Mouse (Mus musculus): ENCODE results near the gene Gla.
A peak's percentile ranks its signal among the peaks of the same experiment; 100 is the strongest.
"Not testable (repeated sequence)": the region's sequence is repeated elsewhere in the genome, so short reads cannot be mapped to it uniquely, and the experiment has no call there.

Gene Gla

DNA sequence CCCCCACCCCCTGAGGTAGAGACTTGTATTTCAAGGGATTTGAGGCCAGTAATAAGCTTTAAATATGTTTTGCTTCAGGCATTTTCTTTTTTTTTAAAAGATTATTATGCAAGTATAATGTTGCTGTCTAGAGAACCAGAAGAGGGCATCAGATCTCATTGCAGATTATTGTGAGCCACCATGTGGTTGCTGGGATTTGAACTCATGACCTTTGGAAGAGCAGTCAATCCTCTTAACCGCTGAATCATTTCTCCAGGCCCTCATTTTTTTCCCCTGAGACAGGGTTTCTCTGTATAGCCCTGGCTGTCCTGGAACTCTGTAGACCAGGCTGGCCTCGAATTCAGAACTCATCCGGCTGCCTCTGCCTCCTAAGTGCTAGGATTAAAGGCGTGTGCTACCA lies 12.7 kb downstream of the Gla start:
- DNase-seq: no peak

DNA sequence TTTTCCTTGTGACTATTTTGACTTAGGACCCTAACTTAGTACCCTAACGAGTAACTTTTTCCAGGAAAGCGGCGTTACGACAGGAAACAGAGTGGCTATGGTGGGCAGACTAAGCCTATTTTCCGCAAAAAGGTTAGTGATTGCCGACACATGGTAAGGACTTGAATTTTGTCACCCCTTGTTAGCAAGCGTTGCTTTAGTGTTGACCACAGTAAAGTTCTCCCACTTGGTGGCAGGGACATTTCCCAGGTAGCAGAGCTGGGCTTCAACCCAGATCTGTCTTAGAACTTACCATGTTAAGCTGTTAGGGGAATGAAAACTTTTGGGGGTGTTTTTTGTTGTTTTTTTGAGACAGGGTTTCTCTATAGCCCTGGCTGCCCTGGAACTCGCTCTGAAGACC lies 14.5 kb downstream of the Gla start:
- no peak for DNase-seq

DNA sequence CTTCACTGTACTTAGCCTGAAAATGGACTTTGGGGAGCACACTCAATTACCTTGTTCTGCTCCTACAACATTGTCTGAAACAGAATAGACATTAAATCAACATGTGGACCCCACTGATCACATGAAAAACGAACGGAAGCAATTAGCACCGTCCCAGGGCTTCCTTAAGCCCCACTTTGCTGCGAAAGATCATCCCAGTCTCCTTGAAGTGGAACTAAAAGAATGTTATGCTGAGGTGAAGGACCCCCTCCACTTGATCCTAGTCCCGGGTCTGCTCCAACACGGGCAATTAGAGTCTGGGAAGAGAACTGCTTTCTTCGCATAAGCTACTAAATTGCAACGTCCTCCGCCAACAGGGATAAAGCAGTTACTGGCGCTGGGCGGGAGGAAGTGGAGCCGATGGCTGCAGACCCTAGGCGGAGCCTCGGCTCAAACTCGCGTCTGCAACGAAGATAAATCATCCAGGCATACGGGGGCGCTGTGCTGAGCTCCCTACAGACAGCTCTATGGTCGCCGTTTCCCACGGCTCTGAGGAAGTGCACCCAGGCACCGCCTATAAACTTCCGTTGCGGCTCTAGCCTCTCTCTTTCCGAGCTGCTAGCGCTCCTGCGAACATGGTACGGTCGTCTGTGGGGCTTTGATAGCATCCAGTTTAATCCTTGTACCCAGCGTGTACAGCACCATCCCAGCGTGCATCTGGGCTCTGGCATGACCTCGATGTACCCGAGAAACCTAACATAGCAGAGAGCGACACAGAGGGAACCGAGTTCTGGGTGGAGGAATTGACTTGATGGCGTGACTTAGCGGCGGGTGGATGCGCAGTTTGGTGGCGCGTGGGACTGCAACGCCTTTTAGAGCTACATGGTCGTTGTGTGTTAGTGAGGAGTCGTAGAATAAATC lies 15.6 kb downstream of the Gla start, which contains the start of gene Rpl36a:
TSS of gene Rpl36a (plus strand) at position 552 of the 900 bp plus-strand sequence.
- DNase-seq: peak; percentile 99

DNA sequence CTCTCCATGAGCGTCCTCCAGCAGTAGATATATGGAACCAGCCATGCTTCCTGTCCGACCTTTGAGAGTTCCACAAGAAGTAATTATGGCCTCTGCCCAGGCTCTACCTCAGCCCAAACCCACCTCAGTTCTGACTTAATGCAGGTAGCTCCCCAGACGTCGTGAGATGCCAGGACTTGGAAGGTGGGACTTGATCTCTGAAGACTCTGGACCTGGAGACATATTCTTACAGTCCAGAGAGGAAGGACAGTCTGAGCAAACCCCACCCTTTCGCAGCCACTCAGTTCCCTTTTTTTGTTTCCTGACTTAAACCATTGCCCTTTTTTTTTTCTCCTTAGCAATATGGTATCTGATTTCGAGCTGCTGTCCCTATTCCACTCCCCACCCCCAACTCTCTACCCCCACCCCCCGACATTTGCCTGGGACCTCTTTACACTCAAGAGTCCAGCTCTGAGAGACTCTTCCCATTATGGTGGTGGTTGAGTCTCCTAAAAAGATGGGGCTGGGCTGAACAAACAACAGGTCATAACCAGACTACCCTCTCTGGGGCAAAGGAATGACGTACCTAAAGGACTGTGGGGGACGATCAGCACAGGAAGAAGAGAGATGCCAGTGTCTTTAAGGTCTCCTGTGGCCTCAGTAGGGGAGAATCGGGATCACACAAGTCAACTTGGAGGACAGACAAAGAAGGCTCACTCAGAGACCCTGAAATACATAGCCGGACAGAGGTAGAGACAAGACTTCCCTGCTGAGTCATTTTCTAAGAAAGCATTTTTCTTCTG lies 17.8 kb downstream of the Gla start, which contains the start of gene Btk:
TSS of gene Btk (minus strand) at position 683 of the 782 bp plus-strand sequence.
- peak; percentile 90 for DNase-seq

DNA sequence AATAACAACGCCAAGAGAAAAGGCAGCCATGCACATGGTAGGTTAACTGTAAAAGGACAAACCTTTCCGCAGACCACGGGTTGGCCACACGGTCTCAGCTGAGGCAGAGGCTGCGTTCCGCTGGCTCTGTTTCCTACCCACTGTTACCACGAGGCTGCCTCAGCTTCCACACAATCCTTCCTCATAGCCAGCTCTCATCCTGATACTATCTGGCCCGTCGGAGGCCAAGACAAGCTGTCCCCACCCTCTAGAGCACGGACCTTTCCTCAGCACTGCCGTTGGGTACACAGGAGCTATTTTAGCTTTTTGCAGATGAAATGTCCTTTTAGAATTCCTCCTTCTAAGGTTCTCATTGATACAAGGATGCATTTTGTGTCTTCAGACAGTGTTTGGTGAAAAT lies 18.7 kb downstream of the Gla start:
- DNase-seq: no peak

DNA sequence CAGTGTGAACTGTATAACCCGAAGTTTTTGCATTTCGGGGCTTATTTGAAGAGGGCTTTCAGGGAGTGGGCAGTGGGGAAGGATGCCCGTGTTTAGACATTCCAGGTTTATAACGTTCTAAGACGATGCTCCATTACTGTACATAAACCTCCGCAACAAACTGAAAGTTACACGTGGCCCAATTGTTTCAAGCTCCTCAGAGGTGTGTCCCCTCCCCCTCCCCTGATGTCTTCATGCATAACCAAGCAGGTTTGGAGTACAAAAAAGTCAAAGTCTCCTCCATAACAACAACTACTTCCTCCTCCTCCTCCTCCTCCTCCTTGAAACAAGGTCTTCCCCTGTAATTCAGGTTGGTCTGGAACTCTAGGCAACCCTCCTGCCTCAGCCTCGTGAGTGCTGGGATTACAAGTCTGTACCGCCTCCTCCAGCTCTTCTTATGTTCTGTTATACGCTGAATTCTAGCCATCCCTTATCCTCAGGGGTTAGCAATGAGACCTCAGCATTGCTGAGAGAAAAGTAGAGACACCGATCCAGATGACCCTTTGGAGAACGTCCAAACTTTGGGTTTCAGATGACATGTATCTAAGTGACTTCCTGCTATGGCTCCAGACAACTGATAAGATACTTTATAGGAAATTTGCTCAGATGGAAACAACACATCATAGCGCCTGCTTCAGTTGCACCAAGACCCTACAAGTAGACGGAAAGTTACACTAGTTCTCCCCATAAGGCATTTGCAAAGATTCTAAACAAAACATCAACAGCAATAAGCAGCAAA lies 20.2 kb downstream of the Gla start:
- no peak for DNase-seq

DNA sequence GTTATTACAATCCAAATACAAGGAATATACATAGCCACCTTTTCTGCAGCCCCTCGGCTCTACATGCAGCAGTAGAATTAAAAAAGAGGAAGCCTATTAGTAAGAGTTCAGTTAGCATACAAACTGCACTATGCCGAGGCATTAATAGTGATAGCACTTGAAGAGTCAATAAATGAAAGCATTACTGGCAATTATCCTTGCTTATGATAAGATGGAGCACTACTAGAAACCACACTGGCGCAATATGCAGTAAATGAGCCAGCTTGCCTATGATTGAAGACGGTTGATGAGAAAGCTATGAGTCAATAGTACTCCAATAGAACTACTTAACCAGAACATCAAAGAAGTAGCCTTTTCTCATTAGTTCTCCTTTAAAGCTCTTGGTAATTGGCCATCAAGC lies 23.0 kb downstream of the Gla start:
- no peak for DNase-seq

DNA sequence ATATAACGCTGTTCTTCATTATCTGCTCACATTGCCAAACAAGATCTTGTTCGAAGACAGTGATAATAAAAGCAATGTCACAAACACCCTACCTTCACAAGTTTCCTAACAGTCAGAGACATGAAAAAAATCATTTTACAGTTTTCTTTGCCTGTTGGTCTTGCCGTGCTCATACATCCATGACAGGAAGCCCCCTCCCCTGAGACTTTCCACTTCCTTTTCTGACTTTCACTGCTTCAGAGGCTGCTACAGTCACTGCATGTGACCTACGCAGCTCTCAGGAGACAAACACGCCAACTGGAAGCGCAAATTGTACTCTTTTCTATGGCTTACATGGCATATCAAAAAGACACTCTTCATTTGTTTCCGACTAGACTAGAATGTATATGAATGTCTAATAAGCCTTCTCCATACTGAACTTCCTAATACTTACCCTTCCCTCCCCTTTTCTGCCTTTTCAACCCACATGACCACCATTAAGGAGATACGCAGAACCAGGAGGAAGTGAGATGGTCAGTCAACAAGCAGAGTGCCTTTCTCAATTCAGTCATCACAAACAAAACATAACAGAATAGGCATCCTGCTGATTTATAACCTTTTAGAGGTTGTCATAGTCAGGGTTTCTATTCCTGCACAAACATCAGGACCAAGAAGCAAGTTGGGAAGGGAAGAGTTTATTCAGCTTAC lies 34.2 kb downstream of the Gla start:
- DNase-seq: no peak

DNA sequence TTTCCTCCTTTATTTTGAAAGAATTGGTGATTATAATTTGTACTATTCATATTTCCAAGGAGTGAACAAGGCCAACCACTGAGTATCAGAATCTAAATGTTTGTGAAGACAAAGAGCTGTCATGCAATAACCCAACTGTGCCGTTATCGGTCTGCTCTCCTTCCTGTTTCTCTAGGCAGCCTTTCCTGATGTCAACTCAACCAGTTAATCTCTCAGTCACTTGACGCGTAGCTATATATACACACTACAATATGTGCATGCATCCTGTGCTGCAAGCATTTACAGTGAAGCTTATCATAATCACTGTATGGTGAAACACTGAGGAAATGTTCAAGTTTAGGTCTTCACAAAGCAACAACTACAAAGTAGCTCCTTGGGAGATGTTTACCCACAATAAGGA lies 36.6 kb downstream of the Gla start:
- DNase-seq: no peak

DNA sequence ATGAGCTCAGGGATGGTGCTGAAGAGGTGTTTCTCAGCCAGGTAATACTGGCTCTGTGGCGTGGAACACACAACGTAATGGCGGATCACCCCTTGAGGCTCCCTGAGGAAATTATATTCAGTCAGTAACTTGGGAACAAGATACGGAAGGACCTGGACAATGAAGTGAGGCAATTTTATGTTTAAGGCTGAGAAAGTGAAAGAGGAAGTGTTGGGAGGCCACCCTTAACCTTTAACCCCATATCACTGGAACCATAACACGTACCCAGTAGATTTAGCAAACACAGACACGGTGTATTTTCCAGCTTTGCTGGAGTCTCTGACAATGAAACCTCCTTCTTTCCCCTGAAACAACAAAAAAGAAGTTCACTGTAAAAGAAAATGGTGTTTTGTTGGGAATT lies 46.5 kb downstream of the Gla start:
- no peak for DNase-seq

DNA sequence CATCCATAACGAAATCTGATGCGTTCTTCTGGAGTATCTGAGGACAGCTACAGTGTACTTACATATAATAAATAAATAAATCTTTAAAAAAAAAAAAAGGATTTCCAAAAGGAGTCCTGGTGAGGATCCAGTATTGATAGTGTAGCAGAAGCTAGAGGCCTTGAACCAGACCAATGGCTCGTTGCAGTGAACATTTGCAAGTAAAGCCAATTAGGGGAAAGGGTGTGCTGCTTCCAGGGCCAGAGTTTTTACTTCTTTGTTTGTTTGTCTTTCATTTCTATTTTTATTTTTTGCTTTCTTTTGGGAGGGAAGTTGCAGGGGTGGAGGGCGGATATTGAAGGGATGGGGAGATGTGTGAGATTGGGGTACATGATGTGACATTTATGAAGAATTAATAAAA lies 47.6 kb downstream of the Gla start:
- no peak for DNase-seq

DNA sequence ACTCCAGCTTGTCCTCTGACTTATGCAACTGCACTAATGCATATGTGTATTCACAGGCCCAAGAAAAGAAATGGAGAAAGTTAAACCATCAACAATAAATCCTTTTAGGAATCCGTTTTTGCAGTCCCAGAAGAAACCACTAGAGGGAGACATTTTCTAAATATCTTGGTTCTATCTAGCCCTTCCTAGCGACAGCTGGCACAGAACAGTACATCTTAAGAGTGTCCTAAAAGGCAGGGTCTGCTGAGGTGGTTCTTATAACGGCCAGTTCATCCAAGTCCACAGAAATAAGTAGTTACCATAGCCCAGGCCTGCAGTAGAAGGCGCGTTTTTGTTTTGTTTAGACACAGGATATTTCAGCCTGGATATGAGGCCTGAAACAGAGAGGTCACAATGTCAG lies 50.0 kb downstream of the Gla start:
- DNase-seq: no peak

DNA sequence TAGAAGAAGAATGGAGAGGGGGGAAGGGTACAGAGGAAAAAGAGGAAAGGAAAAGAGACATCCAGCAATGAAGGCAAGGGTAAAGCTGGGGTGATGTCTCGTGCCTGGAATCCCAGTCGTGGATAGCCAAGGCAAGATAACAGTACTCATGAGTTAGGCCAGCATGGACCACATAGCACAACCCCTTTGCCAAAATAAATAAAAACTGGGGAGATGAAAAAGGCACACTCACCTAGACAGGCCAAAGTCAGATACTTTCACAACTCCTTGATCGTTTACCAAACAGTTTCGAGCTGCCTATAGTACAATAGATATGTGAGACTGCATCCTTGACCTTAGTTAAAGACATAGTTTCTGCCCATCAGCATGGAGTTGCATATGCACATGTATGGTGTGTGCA lies 53.6 kb downstream of the Gla start:
- no peak for DNase-seq

DNA sequence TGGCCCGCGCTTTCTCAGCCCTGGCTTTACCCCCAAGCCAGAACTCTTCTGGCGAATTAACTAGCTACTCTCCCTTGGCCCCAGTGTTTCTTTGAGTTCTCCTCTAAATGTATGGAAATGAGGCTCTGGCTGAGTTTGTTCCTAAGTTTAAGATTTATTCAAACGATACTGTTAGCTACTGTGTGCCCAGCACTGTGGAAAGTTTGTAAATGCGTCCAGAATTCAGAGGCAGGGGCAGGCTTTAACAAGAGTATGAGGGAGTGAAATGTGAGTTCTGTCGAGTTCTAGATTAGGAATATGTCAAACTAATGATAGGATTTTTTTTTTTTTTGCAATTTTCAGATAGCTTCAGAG lies 59.0 kb downstream of the Gla start:
- no peak for DNase-seq

DNA sequence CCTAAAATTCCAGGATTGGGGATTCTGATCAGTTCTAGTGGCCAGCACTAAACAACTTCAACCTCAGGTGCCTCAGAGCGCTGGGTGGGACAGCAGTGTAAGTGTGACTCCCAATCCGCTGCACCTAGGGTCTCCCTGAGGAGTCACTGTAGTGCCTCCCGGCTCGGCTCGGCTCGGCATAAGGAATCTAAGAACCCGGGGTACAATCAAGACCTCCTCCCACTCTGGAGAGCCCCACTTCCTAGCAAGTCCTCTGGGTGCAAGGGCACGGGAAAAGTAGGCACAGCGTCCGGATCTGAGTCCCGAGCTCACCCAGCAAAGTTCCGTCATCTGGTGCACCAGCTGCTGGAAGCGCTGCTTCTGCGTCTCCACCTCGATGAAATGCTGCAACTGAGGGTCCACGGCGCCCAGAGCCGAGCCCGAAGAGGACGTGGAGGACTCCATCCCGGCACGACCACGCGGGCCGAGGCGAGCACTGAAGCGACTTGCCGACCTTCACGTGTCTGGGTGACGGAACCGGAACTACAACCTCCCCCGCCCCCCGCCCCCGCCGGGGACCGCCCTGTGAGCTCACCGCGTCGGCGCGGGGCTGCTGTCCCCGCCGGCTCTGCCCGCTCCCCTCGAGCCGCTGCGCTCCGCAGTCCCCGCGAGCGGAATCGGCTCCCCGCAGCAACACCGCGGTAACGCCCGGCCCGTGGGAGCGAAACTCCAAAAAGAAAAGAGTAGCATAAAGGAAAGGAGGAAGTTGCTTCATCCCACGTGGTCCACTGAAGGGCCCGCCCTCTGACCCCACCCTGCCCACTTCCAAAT lies 59.6 kb downstream of the Gla start, which contains the start of gene Timm8a1:
TSS of gene Timm8a1 (minus strand) at position 721 of the 810 bp plus-strand sequence.
- peak; percentile 96 for DNase-seq

DNA sequence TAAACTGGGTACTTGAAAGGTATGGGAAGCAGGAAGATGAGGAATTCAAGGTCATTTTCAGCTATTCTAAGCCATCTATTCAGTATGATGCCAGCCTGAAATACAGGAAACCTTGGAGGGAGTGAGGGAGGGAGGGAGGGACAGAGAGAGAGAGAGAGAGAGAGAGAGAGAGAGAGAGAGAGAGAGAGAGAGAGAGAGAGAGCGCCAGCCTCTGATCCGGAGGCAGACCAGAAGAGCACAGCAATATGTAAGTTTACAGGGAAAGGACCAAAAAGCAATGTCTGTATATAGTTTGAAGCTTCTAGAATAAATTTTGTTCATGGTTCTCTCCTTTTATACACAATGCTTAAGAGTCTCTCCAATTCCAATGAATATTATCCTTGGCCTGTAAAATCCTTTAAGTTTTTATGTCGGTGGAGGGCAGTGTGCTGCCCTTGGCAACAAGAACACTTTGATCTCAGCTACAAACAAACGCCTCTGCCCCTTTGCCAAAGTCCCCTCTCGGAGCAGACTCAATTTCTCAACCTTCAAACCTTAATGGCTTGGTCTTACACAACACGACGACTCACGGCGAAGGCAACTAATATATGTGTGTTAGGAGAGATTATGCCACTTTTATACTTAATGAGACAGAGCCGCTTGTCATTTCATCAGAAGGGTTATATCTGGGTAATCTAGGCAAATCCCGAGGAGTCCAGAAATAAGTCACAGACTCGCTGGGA lies 60.4 kb downstream of the Gla start:
- DNase-seq: no peak

DNA sequence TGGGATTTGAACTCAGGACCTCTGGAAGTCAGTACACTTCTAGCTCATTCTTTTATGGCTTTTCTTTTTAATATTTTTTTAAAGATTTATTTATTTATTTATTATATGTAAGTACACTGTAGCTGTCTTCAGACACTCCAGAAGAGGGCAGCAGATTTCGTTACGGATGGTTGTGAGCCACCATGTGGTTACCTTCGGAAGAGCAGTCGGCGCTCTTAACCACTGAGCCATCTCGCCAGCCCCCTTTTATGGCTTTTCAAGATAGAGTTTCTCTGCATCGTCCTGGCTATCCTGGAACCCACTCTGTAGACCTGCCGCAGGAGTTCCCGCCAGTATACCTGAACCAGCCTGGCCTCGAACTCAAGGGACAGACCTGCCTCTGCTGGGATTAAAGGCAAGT lies 61.1 kb downstream of the Gla start:
- DNase-seq: not testable (repeated sequence)

All from heart, adult 11 months (tissue).